ENCODE assay signal across 9 mouse cellular contexts in the genomic region with DNA sequence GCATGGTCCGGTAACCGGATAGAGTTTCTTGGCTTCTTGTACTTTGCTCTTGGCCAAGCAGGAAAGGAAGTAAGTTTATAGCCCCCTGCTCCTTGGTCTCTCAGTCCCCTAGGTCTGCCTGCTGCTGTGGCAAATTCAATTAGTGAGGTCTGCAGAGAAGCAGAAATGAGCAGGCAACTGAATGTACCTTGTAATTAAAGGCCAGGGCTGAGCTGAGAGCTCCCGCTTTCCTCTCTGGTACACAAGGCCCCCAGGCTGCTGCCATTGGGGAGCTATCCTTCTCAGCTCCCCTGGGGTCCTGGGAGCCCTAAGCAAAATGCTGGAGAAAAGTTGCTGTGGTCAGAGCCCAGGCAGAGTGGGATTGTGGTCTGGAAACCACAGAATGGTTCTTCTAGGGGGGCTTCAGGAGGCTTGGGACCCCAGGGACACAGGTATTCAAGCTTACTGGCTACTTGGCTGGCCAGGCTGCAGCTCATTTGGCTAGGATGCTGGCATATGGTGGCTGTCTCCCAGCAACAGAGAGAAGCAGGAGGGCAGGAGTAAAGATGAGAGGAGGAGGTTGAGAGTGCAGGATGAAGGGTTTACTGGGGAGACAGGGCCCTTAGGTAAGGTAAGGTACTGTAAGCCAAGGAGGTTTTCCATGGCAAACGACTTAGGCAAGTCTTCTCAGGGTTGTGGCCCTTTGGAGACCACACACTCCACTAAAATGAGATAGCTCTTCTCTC. TPM values are rescaled to one million over a fixed set of nuclear protein-coding genes. Genes with fewer than 3 reads are reported as not detected.
DNase-seq lines count a peak whose midpoint lies in the region; ATAC-seq and TF ChIP-seq lines count a peak whose summit lies in the region.
"Had no signal": no experiment of that assay in that cellular context is flagged by ENCODE, and none has a peak within 500 bp of the region (broad histone marks: within the 10 kb centered on the region; RNA-seq: fewer than 3 reads in every experiment).

No protein-coding gene starts in this region.

- H3K36me3 ChIP-seq in hindbrain, embryonic 10.5 days, result no peaks in the 10 kb centered on the region
- no peaks in the 10 kb centered on the region for H3K36me3 ChIP-seq in hindbrain, embryonic 14.5 days (replicated peaks; ENCODE audit: control insufficient read depth, insufficient read depth)
- no peaks in the 10 kb centered on the region for H3K36me3 ChIP-seq in limb, embryonic 14.5 days (ENCODE audit: control insufficient read depth, insufficient read depth, low read length)

- H3K4me3 ChIP-seq in hindbrain, embryonic 10.5 days, result no peak overlapping the region
- no peak overlapping the region for H3K4me3 ChIP-seq in hindbrain, embryonic 14.5 days (replicated peaks; ENCODE audit: low read length)
- H3K4me3 ChIP-seq in limb, embryonic 14.5 days (replicated peaks; ENCODE audit: low read length), result peak overlapping the region; percentile 29

- H3K9ac ChIP-seq in hindbrain, embryonic 14.5 days, result no peak overlapping the region
- H3K9ac ChIP-seq in limb, embryonic 14.5 days (ENCODE audit: low read depth, low read length, severe bottlenecking), result peak overlapping the region; percentile 55

- H3K27me3 ChIP-seq in hindbrain, embryonic 10.5 days (ENCODE audit: insufficient read depth, poor library complexity, severe bottlenecking), result peaks cover 5% of the 10 kb centered on the region
- H3K27me3 ChIP-seq in hindbrain, embryonic 14.5 days (ENCODE audit: control insufficient read depth, insufficient read depth, low read length), result no peaks in the 10 kb centered on the region
- H3K27me3 ChIP-seq in limb, embryonic 14.5 days (ENCODE audit: control insufficient read depth, insufficient read depth, low read length), result no peaks in the 10 kb centered on the region
- H3K27me3 ChIP-seq: Patski had no signal

- 78% methylated on average over 4 of the region's 4 CpGs for WGBS in hindbrain, embryonic 10.5 days
- WGBS in hindbrain, embryonic 14.5 days, result 75% methylated on average over 4 of the region's 4 CpGs
- 2% methylated on average over 3 of the region's 4 CpGs for WGBS in limb, embryonic 14.5 days

- H3K4me1 ChIP-seq in hindbrain, embryonic 10.5 days (replicated peaks), result peaks cover 50% of the 10 kb centered on the region
- H3K4me1 ChIP-seq in hindbrain, embryonic 14.5 days (replicated peaks; ENCODE audit: control insufficient read depth, insufficient read depth, low read length), result peaks cover 17% of the 10 kb centered on the region
- peaks cover 33% of the 10 kb centered on the region for H3K4me1 ChIP-seq in limb, embryonic 14.5 days (ENCODE audit: control insufficient read depth, insufficient read depth, low read length)

- H3K27ac ChIP-seq in hindbrain, embryonic 10.5 days, result peak overlapping the region; percentile 70
- H3K27ac ChIP-seq in hindbrain, embryonic 14.5 days, result no peak overlapping the region
- peak overlapping the region; percentile 84 for H3K27ac ChIP-seq in limb, embryonic 14.5 days (replicated peaks; ENCODE audit: low read depth, low read length)

- no peak for DNase-seq in hindbrain, embryonic 10.5 days (ENCODE audit: low spot score)
- no peak for DNase-seq in hindbrain, embryonic 14.5 days (ENCODE audit: low spot score)
- peak; percentile 51 for DNase-seq in brain, embryonic 14.5 days (ENCODE audit: low read depth)
- DNase-seq in cerebellum, postnatal 36 days, result peak; percentile 60 to 64
- DNase-seq in limb, embryonic 14.5 days (ENCODE audit: low spot score), result no peak
- no peak for DNase-seq in c-Kit-positive CD71-positive TER-119-positive erythroid progenitor cells, embryonic 14.5 days (ENCODE audit: low spot score)

- ATAC-seq in hindbrain, embryonic 14.5 days (ENCODE audit: low FRiP score), result no peak; the same call in 1 of the 2 replicates
- ATAC-seq in limb, embryonic 14.5 days (ENCODE audit: low FRiP score, low read depth), result no peak; the same call in 1 of the 2 replicates
- ATAC-seq in activated CD4-positive, CD25-positive, alpha-beta regulatory T cell, adult 4 months, result no peak
- ATAC-seq in erythroid progenitor cell, adult 5-6 weeks (replicated peaks; ENCODE audit: low FRiP score, poor library complexity, severe bottlenecking), result no peak
- ATAC-seq: Patski had no signal

- H3K9me3 ChIP-seq in hindbrain, embryonic 10.5 days, result no peaks in the 10 kb centered on the region
- H3K9me3 ChIP-seq in hindbrain, embryonic 14.5 days (ENCODE audit: control insufficient read depth, low read length), result no peaks in the 10 kb centered on the region
- H3K9me3 ChIP-seq in limb, embryonic 14.5 days (ENCODE audit: control insufficient read depth, low read length), result no peaks in the 10 kb centered on the region

- no peak overlapping the region for H3K4me2 ChIP-seq in hindbrain, embryonic 14.5 days (replicated peaks)
- H3K4me2 ChIP-seq in limb, embryonic 14.5 days (replicated peaks; ENCODE audit: low read depth, low read length, severe bottlenecking), result peak overlapping the region; percentile 51

- TF ChIP-seq CTCF in brain, embryonic 14.5 days (IDR thresholded peaks at IDR 0.05; ENCODE audit: borderline replicate concordance, extremely low read depth, insufficient read depth, insufficient read length), result no peak

- TF ChIP-seq POLR2A in brain, embryonic 14.5 days (IDR thresholded peaks at IDR 0.05; ENCODE audit: borderline replicate concordance, extremely low read depth, insufficient read depth, insufficient read length, poor library complexity, severe bottlenecking), result no peak
- TF ChIP-seq POLR2A in limb, embryonic 14.5 days (IDR thresholded peaks at IDR 0.05; ENCODE audit: borderline replicate concordance, extremely low read depth, insufficient read depth, insufficient read length), result no peak

RNA-seq across cellular contexts. Expression of a gene that starts 0.9 kb away (rescaled TPM):
- polyA plus RNA-seq in hindbrain, embryonic 10.5 days (2016; fragmentation: Nextera tagmentation; extraction: Ambion mirVana), result 26.9 and 28.8 TPM in 2 replicates
- 48.4 and 52.2 TPM in 2 replicates for polyA plus RNA-seq in hindbrain, embryonic 14.5 days (2014; fragmentation: Nextera tagmentation; extraction: Ambion mirVana)
- polyA plus RNA-seq in brain, embryonic 14.5 days (2012; rRNA removed), result 118 and 126 TPM in 2 replicates
- polyA plus RNA-seq in limb, embryonic 14.5 days (2012; rRNA removed), result 69.8 and 89.3 TPM in 2 replicates
- 62.2 and 69.8 TPM in 2 replicates for polyA plus RNA-seq in limb, embryonic 14.5 days (2014; fragmentation: Nextera tagmentation; extraction: Ambion mirVana)
- under 1 TPM; 0.26 to 0.68 TPM for polyA plus RNA-seq in activated CD4-positive, CD25-positive, alpha-beta regulatory T cell, adult 4 months (2017; shearing (Covaris generic))
- not detected in 2 replicates for total RNA-seq in erythroid progenitor cell, adult 5-6 weeks (2015; ENCODE audit: low replicate concordance)
- total RNA-seq in erythroid progenitor cell, adult 5-6 weeks (2017; ENCODE audit: low replicate concordance), result 0.15 and 1.2 TPM in 2 replicates

Comparison
In these comparisons a context has a peak if more than half of its experiments do, and no peak if none do; other contexts are left out.
1. DNase-seq: peak in brain, embryonic 14.5 days (single experiment) and cerebellum, postnatal 36 days (2 of 2); none in hindbrain, embryonic 10.5 days (single experiment), hindbrain, embryonic 14.5 days (single experiment), limb, embryonic 14.5 days (single experiment) and c-Kit-positive CD71-positive TER-119-positive erythroid progenitor cells, embryonic 14.5 days (single experiment).
2. RNA of a gene that starts 0.9 kb away (polyA plus RNA-seq): 118 to 126 TPM in brain, embryonic 14.5 days, 62.2 to 89.3 TPM in limb, embryonic 14.5 days, 48.4 to 52.2 TPM in hindbrain, embryonic 14.5 days and 26.9 to 28.8 TPM in hindbrain, embryonic 10.5 days; 0.26 to 0.68 TPM in activated CD4-positive, CD25-positive, alpha-beta regulatory T cell, adult 4 months; every median in the first group is over 10 times any median in the second.